Mouse (Mus musculus) right cerebral cortex, adult 2 months (tissue): ENCODE data around the gene Rps29.

Experiments used
- DNase-seq, 2 experiments: peaks; one replicate each; pipeline ENCODE4 v3.0.0; 2021 to 2022; ENCODE audit warnings: low spot score in 2 of 2

Gene Rps29

DNA sequence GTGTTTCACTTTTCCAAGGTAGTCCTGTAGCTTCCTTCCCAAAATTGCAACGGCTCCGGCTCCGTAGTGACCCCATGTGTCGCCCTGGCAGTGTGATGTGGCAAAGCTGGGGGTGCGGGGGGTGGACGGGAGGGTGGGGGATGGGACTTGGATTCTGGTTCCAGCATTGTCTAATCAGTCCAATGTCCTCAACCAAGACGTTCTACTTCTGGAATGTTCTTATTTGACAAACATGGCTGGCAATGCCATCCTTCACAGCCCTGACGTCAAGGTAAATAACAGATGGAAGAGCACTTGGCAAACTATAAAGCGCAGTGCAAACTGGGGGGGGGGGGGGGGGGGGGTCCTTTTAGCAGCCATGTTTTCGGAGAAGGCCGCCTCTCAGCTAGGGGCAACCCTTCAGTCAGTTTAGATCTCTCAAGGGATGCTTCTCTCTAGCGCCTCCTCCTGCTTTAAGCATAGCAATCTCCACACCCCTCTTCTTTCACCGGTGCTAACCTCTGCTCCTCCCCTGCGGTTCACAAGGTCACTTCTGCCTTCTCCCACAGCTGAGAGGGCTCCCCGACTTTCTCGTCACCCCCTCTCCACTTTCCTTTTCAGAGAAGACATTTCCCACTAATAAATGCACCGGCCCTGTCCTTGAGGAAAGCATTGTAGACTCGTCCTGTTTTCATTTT, 29.2 kb downstream of the Rps29 start:
- DNase-seq, result no peak

DNA sequence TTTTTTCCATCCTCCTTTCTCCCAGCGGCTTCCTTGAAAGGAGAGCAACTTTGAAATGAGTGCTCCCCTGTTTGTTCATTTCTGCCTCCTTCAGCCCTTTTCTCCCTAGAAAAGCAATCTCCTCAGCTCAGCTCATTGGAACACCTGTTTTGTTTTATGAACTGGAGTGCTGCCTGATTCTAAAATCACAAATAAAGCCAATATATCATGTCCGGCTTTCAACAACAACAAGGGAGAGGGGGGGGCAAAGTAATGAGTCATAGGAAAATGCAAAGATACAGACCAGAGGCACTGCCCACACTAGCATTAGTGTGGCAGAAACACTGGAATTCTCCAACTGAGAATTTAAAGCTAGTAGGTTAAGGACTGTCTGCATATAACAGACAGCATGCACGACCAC, 31.4 kb downstream of the Rps29 start:
- no peak for DNase-seq

DNA sequence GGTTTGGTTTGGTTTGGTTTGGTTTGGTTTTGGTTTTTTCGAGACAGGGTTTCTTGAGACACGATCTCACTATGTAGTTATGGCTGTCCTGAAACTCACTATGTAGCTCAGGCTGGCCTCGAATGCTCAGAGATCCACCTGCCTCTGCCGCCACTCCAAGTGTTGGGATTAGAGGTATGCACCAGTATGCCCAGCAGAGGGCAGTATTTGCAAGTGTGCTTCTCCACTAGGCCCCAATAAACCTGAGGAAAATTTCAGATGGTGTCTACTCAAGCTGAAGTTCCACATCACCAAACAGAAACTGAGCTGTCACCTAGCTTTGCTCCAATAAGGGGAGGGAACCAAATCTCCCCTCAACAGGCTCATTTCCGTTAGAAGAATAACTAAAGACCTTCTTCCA, 31.8 kb downstream of the Rps29 start:
- peak; percentile 2 to 12 for DNase-seq

DNA sequence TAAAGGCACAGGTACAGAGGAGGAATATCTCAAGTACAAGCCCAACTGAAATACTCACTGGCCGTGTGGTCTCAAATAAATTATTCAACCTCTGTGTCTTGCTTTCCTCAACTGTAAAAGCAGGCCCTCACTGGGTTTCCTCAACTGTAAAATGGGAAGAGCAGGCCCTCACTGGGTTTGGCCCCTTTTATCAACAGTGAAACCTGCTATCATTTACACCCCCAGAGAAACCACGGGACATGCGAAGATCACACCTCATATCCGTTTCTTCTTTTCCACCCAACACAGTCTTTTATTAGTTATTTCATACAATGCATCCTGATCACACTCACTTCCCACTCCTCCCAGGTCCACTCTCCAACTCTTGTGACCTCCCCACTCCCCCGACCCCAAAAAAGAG, 33.9 kb downstream of the Rps29 start:
- DNase-seq, result no peak

DNA sequence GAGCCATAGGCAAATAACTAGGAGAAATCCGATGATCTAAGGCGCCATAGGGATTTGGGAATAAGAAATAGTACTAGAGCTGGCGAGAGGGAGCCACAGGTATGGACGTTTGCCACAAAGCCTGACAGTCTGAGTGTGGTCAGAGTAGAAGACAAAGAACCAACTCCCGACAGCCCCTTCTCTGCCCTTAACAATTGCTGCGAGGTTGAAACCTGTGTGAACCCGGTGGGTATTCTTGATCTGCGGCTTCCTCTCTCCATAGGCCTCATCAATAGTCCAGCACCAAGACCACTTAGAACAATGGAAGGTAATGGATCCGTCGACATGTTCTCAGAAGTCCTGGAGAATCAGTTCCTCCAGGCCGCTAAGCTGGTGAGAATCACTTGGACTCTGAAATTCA, 36.2 kb downstream of the Rps29 start:
- no peak for DNase-seq

DNA sequence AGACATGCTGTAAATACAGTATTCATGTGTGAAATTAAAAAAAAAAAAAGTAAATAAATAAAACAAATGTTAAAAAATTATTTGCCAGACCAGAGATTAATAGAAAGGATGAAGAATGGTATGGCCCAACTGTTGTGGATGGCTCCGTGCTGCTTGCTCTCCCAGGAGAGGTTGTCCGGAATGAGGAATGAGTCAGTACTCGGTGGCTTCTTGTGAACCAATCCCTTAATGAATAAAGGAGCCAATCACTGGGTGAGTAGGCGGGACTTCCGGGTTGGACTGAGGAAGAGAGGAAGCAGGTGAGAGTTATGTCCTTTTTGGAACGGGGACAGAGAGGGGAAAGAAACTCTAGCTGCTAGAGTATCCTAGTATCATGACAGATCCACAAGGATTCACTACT, 39.1 kb downstream of the Rps29 start:
- no peak for DNase-seq
